In genomic region chr16:28254303-28254702, GRCm38 (mm10) we compare ENCODE assay signal across 17 mouse cellular contexts.
"Had no signal": no experiment of that assay in that cellular context is flagged by ENCODE, and none has a peak within 500 bp of the region (broad histone marks: within the 10 kb centered on the region; RNA-seq: fewer than 3 reads in every experiment).

No protein-coding gene starts in this region.

- H3K4me3 ChIP-seq: liver, embryonic 12.5 days; myocyte; neural tube, embryonic 13.5 days; neural tube, embryonic 15.5 days; stomach, embryonic 15.5 days had no signal

- H3K9me3 ChIP-seq: liver, embryonic 12.5 days; neural tube, embryonic 13.5 days; neural tube, embryonic 15.5 days; stomach, embryonic 15.5 days had no signal

- H3K9ac ChIP-seq: liver, embryonic 12.5 days; liver, embryonic 14.5 days; lung, embryonic 14.5 days; neural tube, embryonic 13.5 days; neural tube, embryonic 15.5 days; stomach, embryonic 15.5 days had no signal

- H3K27ac ChIP-seq: liver, embryonic 12.5 days; liver, embryonic 14.5 days; neural tube, embryonic 13.5 days; neural tube, embryonic 15.5 days; stomach, embryonic 15.5 days; stomach, postnatal 0 days had no signal

- DNase-seq: lung, adult 18-20 months; lung, embryonic 14.5 days; lung, postnatal 10 days; lung, postnatal 4 days; retina, postnatal 1 day; right cerebral cortex, adult 18-20 months; right cerebral cortex, postnatal 14 days; thymus, adult 2 months; thymus, postnatal 25 days; thymus, postnatal 4 days had no signal

- H3K4me1 ChIP-seq: liver, embryonic 12.5 days; neural tube, embryonic 13.5 days; stomach, embryonic 15.5 days had no signal

- ATAC-seq: liver, embryonic 12.5 days had no signal

- H3K36me3 ChIP-seq: liver, embryonic 12.5 days; neural tube, embryonic 13.5 days; neural tube, embryonic 15.5 days; stomach, embryonic 15.5 days had no signal

- H3K4me2 ChIP-seq: liver, embryonic 12.5 days; lung, embryonic 14.5 days; neural tube, embryonic 13.5 days; neural tube, embryonic 15.5 days; stomach, embryonic 15.5 days had no signal

- H3K27me3 ChIP-seq: liver, embryonic 12.5 days; neural tube, embryonic 13.5 days; neural tube, embryonic 15.5 days; stomach, embryonic 15.5 days had no signal
